Mouse (Mus musculus): ENCODE results near the gene Fbxl12. TPM values are rescaled to one million over a fixed set of nuclear protein-coding genes. Genes with fewer than 3 reads are reported as not detected.

Fbxl12 gene
- total and polyA plus RNA-seq, 3 experiments: 4.0 to 13.7 (median 5.0) TPM

GRCm38 (mm10) chr9:20663956-20664355 is 19.4 kb upstream of the Fbxl12 start:
- in situ Hi-C loops (cut with MboI; ENCODE audit: low pct_ligation_motif_present, low pct_unique_long_range_greater_than_20kb, low sequenced_read_pairs) (no loop called here), dilution Hi-C loops (cut with MboI; ENCODE audit: extremely low pct_ligation_motif_present, extremely low pct_unique_long_range_greater_than_20kb, low sequenced_read_pairs) (no loop called here)
- no peak overlapping the region for H3K4me2 ChIP-seq (ENCODE audit: insufficient read depth, low read depth, poor library complexity, severe bottlenecking)
- H3K27ac ChIP-seq (ENCODE audit: insufficient read depth, low read depth): no peak overlapping the region
- H3K9ac ChIP-seq (ENCODE audit: insufficient read depth, low read depth): no peak overlapping the region
- 0 out of 2 replicates have a peak, but pooled peaks cover 10% of the 10 kb centered on the region for H3K79me2 ChIP-seq (replicated peaks; ENCODE audit: control insufficient read depth, extremely low read depth, insufficient read depth, poor library complexity, severe bottlenecking)
- no peak for DNase-seq (ENCODE audit: extremely low read depth)
- peaks cover 50 to 75% of the 10 kb centered on the region in 2 experiments for H3K36me3 ChIP-seq (replicated peaks in 1 of 2; ENCODE audit: control insufficient read depth in 1 of 2, insufficient read depth in 1 of 2, low read length in 1 of 2)
- no peaks in the 10 kb centered on the region for H3K27me3 ChIP-seq (replicated peaks)
- H3K4me3 ChIP-seq (replicated peaks in 1 of 3; ENCODE audit: low read depth in 2 of 3, low read length in 2 of 3, poor library complexity in 1 of 3): no peak overlapping the region
- TF ChIP-seq MAZ (IDR thresholded peaks at IDR 0.05; ENCODE audit: low read depth, low read length) (no peak), USF1 (IDR thresholded peaks at IDR 0.05; ENCODE audit: low read depth, low read length) (no peak), PAX5 (IDR thresholded peaks at IDR 0.05; ENCODE audit: low read length) (no peak), ELF1 (IDR thresholded peaks at IDR 0.05; ENCODE audit: low read depth, low read length) (no peak), MEF2A (IDR thresholded peaks at IDR 0.05; ENCODE audit: borderline replicate concordance, low read depth, low read length) (no peak)
- no peaks in the 10 kb centered on the region for H3K4me1 ChIP-seq (ENCODE audit: control insufficient read depth in 1 of 2, insufficient read depth in 2 of 2)
- no peaks in the 10 kb centered on the region for H3K9me3 ChIP-seq (replicated peaks; ENCODE audit: low read length)

- in situ Hi-C loops (cut with MboI; ENCODE audit: low pct_ligation_motif_present, low pct_unique_long_range_greater_than_20kb, low sequenced_read_pairs) (no loop called here), dilution Hi-C loops (cut with MboI; ENCODE audit: extremely low pct_ligation_motif_present, extremely low pct_unique_long_range_greater_than_20kb, low sequenced_read_pairs) (no loop called here)
These were observed 18.3 kb upstream of the Fbxl12 start for GRCm38 (mm10) chr9:20662874-20663273.

GRCm38 (mm10) chr9:20662325-20662724 is 17.8 kb upstream of the Fbxl12 start:
- no peak overlapping the region for H3K9ac ChIP-seq (ENCODE audit: insufficient read depth, low read depth)
- peak; percentile 46 for DNase-seq (ENCODE audit: extremely low read depth)
- no peaks in the 10 kb centered on the region for H3K9me3 ChIP-seq (replicated peaks; ENCODE audit: low read length)
- peaks cover 64 to 90% of the 10 kb centered on the region in 2 experiments for H3K36me3 ChIP-seq (replicated peaks in 1 of 2; ENCODE audit: control insufficient read depth in 1 of 2, insufficient read depth in 1 of 2, low read length in 1 of 2)
- H3K27me3 ChIP-seq (replicated peaks): no peaks in the 10 kb centered on the region
- no peaks in the 10 kb centered on the region for H3K4me1 ChIP-seq (ENCODE audit: control insufficient read depth in 1 of 2, insufficient read depth in 2 of 2)
- peak; percentile 52 to 70 for TF ChIP-seq CTCF (conservative IDR thresholded peaks at IDR 0.05 in 1 of 2, IDR thresholded peaks at IDR 0.05 in 1 of 2; ENCODE audit: low read depth in 2 of 2, low read length in 2 of 2)
- peak; percentile 47 for TF ChIP-seq RAD21 (IDR thresholded peaks at IDR 0.05; ENCODE audit: low read depth, low read length)
- peak; percentile 59 for TF ChIP-seq SMC3 (IDR thresholded peaks at IDR 0.05; ENCODE audit: low read depth, low read length)
- TF ChIP-seq POLR2A (IDR thresholded peaks at IDR 0.05; ENCODE audit: low read depth, low read length): no peak
- no peak overlapping the region for H3K27ac ChIP-seq (ENCODE audit: insufficient read depth, low read depth)
- H3K79me2 ChIP-seq (replicated peaks; ENCODE audit: control insufficient read depth, extremely low read depth, insufficient read depth, poor library complexity, severe bottlenecking): peaks cover 15% of the 10 kb centered on the region; the same call in 1 of the 2 replicates
- in situ Hi-C loops (cut with MboI; ENCODE audit: low pct_ligation_motif_present, low pct_unique_long_range_greater_than_20kb, low sequenced_read_pairs) (no loop called here), dilution Hi-C loops (cut with MboI; ENCODE audit: extremely low pct_ligation_motif_present, extremely low pct_unique_long_range_greater_than_20kb, low sequenced_read_pairs) (no loop called here)
- no peak overlapping the region for H3K4me2 ChIP-seq (ENCODE audit: insufficient read depth, low read depth, poor library complexity, severe bottlenecking)
- no peak overlapping the region for H3K4me3 ChIP-seq (replicated peaks in 1 of 3; ENCODE audit: low read depth in 2 of 3, low read length in 2 of 3, poor library complexity in 1 of 3)

More at GRCm38 (mm10) chr9:20662874-20663273, 18.3 kb upstream of the Fbxl12 start:
- no peaks in the 10 kb centered on the region for H3K27me3 ChIP-seq (replicated peaks)
- TF ChIP-seq PAX5 (IDR thresholded peaks at IDR 0.05; ENCODE audit: low read length): no peak
- TF ChIP-seq CHD2 (IDR thresholded peaks at IDR 0.05; ENCODE audit: low read length): no peak
- TF ChIP-seq MAX (IDR thresholded peaks at IDR 0.05; ENCODE audit: low read length): no peak
- TF ChIP-seq EP300 (IDR thresholded peaks at IDR 0.05; ENCODE audit: low read length): no peak
- TF ChIP-seq ETS1 (conservative IDR thresholded peaks at IDR 0.05; ENCODE audit: low read depth, low read length): no peak
- TF ChIP-seq MYC (IDR thresholded peaks at IDR 0.05; ENCODE audit: low read depth, low read length): no peak
- TF ChIP-seq TBP (conservative IDR thresholded peaks at IDR 0.05; ENCODE audit: low read depth, low read length): no peak
- no peak for TF ChIP-seq JUND (conservative IDR thresholded peaks at IDR 0.05; ENCODE audit: low read depth, low read length)
- TF ChIP-seq ZC3H11A (IDR thresholded peaks at IDR 0.05; ENCODE audit: low read depth, low read length): no peak
- no peak for TF ChIP-seq HCFC1 (IDR thresholded peaks at IDR 0.05; ENCODE audit: low read depth, low read length)
- no peak for TF ChIP-seq CHD1 (IDR thresholded peaks at IDR 0.05; ENCODE audit: low read depth, low read length)
- no peak for TF ChIP-seq MAZ (IDR thresholded peaks at IDR 0.05; ENCODE audit: low read depth, low read length)
- TF ChIP-seq POLR2A (IDR thresholded peaks at IDR 0.05; ENCODE audit: low read depth, low read length): no peak
- no peak for TF ChIP-seq MXI1 (IDR thresholded peaks at IDR 0.05; ENCODE audit: low read depth, low read length)
- H3K79me2 ChIP-seq (replicated peaks; ENCODE audit: control insufficient read depth, extremely low read depth, insufficient read depth, poor library complexity, severe bottlenecking): 0 out of 2 replicates have a peak, but pooled peaks cover 15% of the 10 kb centered on the region
- H3K27ac ChIP-seq (ENCODE audit: insufficient read depth, low read depth): no peak overlapping the region
- no peak overlapping the region for H3K4me2 ChIP-seq (ENCODE audit: insufficient read depth, low read depth, poor library complexity, severe bottlenecking)
- no peak overlapping the region for H3K4me3 ChIP-seq (replicated peaks in 1 of 3; ENCODE audit: low read depth in 2 of 3, low read length in 2 of 3, poor library complexity in 1 of 3)
- no peak for DNase-seq (ENCODE audit: extremely low read depth)
- H3K9me3 ChIP-seq (replicated peaks; ENCODE audit: low read length): no peaks in the 10 kb centered on the region
- peaks cover 58 to 84% of the 10 kb centered on the region in 2 experiments for H3K36me3 ChIP-seq (replicated peaks in 1 of 2; ENCODE audit: control insufficient read depth in 1 of 2, insufficient read depth in 1 of 2, low read length in 1 of 2)
- H3K9ac ChIP-seq (ENCODE audit: insufficient read depth, low read depth): no peak overlapping the region
- no peaks in the 10 kb centered on the region for H3K4me1 ChIP-seq (ENCODE audit: control insufficient read depth in 1 of 2, insufficient read depth in 2 of 2)
